Mouse (Mus musculus): ENCODE results near the gene Gm3486. TPM values are rescaled to one million over a fixed set of nuclear protein-coding genes. Genes with fewer than 3 reads are reported as not detected.
"Not testable (repeated sequence)": the region's sequence is repeated elsewhere in the genome, so short reads cannot be mapped to it uniquely, and the experiment has no call there.

The Gm3486 gene
- not detected in 2 replicates for polyA plus RNA-seq (2016; fragmentation: Nextera tagmentation; extraction: Ambion mirVana)

DNA sequence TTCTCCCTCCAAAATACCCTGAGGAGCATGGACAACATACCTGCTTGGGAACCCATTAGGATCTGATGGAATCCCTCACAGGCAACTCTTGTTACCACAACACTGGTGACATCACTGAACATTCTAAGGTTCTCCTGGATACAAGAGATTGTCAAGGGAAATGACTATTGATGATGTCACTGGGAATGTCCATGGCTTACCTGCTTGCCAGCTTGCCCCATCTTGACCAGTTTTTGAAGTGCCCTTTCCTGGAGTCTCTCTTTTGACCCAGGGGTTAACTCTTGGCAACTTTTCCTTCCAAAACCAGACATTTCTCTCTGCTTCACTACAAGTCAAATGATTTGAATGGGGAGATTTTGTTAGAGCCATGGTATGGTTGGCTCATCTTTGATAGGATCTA, at the start of gene Gm3486:
TSS of gene Gm3486 (minus strand) at position 101 of the 400 bp plus-strand sequence.
- not testable (repeated sequence) for H3K27ac ChIP-seq (replicated peaks); H3K36me3 ChIP-seq; ATAC-seq (ENCODE audit: low FRiP score, low read depth); H3K9me3 ChIP-seq; H3K9ac ChIP-seq (replicated peaks); H3K27me3 ChIP-seq; H3K4me3 ChIP-seq; H3K4me1 ChIP-seq; H3K4me2 ChIP-seq (replicated peaks)

DNA sequence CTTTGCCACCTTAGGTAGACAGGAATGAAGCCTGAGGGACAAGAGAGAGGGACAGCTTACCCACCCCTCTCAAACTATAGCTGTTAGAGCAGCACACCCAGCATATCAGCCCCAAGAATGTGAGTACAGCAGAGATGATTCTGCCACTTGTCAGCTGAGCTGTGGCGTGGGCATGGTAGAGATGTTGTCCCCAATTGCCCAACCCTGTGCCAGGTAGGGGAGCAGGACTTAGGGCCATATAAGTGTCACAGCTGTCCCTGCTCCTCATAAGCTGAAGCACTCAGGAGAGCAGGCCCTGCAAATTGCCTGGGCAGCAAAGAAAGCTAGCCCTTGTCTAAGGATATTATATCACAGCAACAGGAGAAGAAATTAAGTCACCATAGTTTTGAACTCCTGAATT, 35.4 kb upstream of the Gm3486 start:
- 74% methylated on average over 1 of the region's 1 CpGs for WGBS
- H3K9ac ChIP-seq (replicated peaks); H3K27me3 ChIP-seq; ATAC-seq (ENCODE audit: low FRiP score, low read depth); H3K4me2 ChIP-seq (replicated peaks); H3K4me1 ChIP-seq; H3K27ac ChIP-seq (replicated peaks); H3K36me3 ChIP-seq; H3K9me3 ChIP-seq; H3K4me3 ChIP-seq: not testable (repeated sequence)

DNA sequence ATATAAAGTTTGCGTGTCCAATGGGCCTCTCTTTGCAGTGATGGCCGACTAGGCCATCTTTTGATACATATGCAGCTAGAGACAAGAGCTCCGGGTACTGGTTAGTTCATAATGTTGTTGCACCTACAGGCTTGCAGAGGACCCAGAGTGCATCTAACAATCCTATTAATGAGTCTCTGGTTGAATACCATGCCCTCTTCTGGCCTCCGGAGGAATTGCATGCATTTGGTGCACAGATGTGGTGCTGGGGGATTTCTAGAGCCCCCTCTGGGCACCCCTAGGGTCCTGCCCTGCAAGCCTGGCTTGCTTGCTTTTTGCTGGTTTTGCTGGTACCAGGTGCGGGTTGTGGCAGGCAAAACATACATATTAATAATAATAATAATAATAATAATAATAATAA, 31.4 kb upstream of the Gm3486 start:
- not testable (repeated sequence) for H3K36me3 ChIP-seq; H3K4me2 ChIP-seq (replicated peaks); H3K9ac ChIP-seq (replicated peaks); H3K9me3 ChIP-seq; H3K4me1 ChIP-seq; ATAC-seq (ENCODE audit: low FRiP score, low read depth); H3K4me3 ChIP-seq; H3K27me3 ChIP-seq; H3K27ac ChIP-seq (replicated peaks)
- 73% methylated on average over 5 of the region's 5 CpGs for WGBS

- H3K4me2 ChIP-seq (replicated peaks); H3K27ac ChIP-seq (replicated peaks); H3K27me3 ChIP-seq; H3K9me3 ChIP-seq; H3K9ac ChIP-seq (replicated peaks); H3K4me1 ChIP-seq; H3K36me3 ChIP-seq; ATAC-seq (ENCODE audit: low FRiP score, low read depth); H3K4me3 ChIP-seq: not testable (repeated sequence)
- WGBS: no CpG with 5 or more reads among the region's 2 CpGs
These were observed 35.9 kb downstream of the Gm3486 start, which contains the start of gene Gm7954 for GRCm38 (mm10) chr14:41453418-41453817. Gene Gm7954, minus strand, starts transcription at chr14:41453518.

Other genes starting within 250 kb of the Gm3486 start
- not detected in 2 replicates for gene Gm2832, start 210.7 kb downstream of the Gm3486 start, polyA plus RNA-seq (2016; fragmentation: Nextera tagmentation; extraction: Ambion mirVana)
- not detected in 2 replicates for gene Gm5798, start 140.9 kb downstream of the Gm3486 start, polyA plus RNA-seq (2016; fragmentation: Nextera tagmentation; extraction: Ambion mirVana)
- not detected in 2 replicates for gene Gm7945, start 103.1 kb downstream of the Gm3486 start, polyA plus RNA-seq (2016; fragmentation: Nextera tagmentation; extraction: Ambion mirVana)
- not detected in 2 replicates for gene Gm6482, start 81.2 kb downstream of the Gm3486 start, polyA plus RNA-seq (2016; fragmentation: Nextera tagmentation; extraction: Ambion mirVana)
- not detected in 2 replicates for gene Gm7954, start 36.0 kb downstream of the Gm3486 start, polyA plus RNA-seq (2016; fragmentation: Nextera tagmentation; extraction: Ambion mirVana)
- gene Gm7970, start 66.1 kb upstream of the Gm3486 start, polyA plus RNA-seq (2016; fragmentation: Nextera tagmentation; extraction: Ambion mirVana): not detected in 2 replicates
- not detected in 2 replicates for gene 1700049E17Rik2, start 83.7 kb upstream of the Gm3486 start, polyA plus RNA-seq (2016; fragmentation: Nextera tagmentation; extraction: Ambion mirVana)
- not detected in 2 replicates for gene Gm3072, start 135.1 kb upstream of the Gm3486 start, polyA plus RNA-seq (2016; fragmentation: Nextera tagmentation; extraction: Ambion mirVana)
- not detected in 2 replicates for gene Gm3676, start 157.0 kb upstream of the Gm3486 start, polyA plus RNA-seq (2016; fragmentation: Nextera tagmentation; extraction: Ambion mirVana)
- not detected in 2 replicates for gene Gm8068, start 212.4 kb upstream of the Gm3486 start, polyA plus RNA-seq (2016; fragmentation: Nextera tagmentation; extraction: Ambion mirVana)

Data from midbrain, embryonic 12.5 days (tissue).